Mouse (Mus musculus) lung, adult 2 months (tissue): ENCODE measurements around the gene Tmem174. TPM values are rescaled to one million over a fixed set of nuclear protein-coding genes. Genes with fewer than 3 reads are reported as not detected.

Experiments
- DNase-seq: peaks from one replicate; pipeline ENCODE4 v3.0.0; 2022
- H3K4me1 ChIP-seq: fragments of 200-500 bp; 2 replicates; pipeline ENCODE4 v1.6.1; 2011; ENCODE audit warnings: low read length; ENCODE audit not compliant: control insufficient read depth, insufficient read depth
- H3K4me3 ChIP-seq: fragments of 200-500 bp; replicated peaks from 2 replicates; pipeline ENCODE3; 2011; ENCODE audit warnings: low read depth, mild to moderate bottlenecking, control low read depth, low read length; ENCODE audit errors: extremely low read depth
- CTCF ChIP-seq: fragments of 200-500 bp; IDR thresholded peaks from 2 replicates; pipeline ENCODE4 v1.5.1; 2011; ENCODE audit warnings: mild to moderate bottlenecking, low read length, control low read depth; ENCODE audit not compliant: insufficient read depth
- POLR2A ChIP-seq: fragments of 200-500 bp; IDR thresholded peaks from 2 replicates; pipeline ENCODE4 v1.6.1; 2011; ENCODE audit warnings: low read depth, mild to moderate bottlenecking, control low read depth, low read length, borderline replicate concordance; ENCODE audit errors: extremely low read depth
- WGBS: fragments of 180-500 bp; shearing (Covaris S2); methylation state at CpG from one replicate; pipeline ENCODE4 v1.1.7; 2018; 5-methylcytosine and 5-hydroxymethylcytosine counted together
- polyA plus RNA-seq: library from polyadenylated mRNA; depleted of rRNA; stranded (reverse); fragments of >200 nt; gene quantifications from 2 replicates; pipeline ENCODE4 v1.2.3, GENCODE M21; 2012

The Tmem174 gene
- polyA plus RNA-seq, 1 experiment, result not detected

- WGBS, result 75% methylated on average over 16 of the region's 16 CpGs
- DNase-seq, result no peak
- TF ChIP-seq CTCF (no peak), POLR2A (no peak)
These were observed 18.8 kb upstream of the Tmem174 start for GRCm38 (mm10) chr13:98656034-98656471.

GRCm38 (mm10) chr13:98655346-98655745 lies 18.1 kb upstream of the Tmem174 start:
- WGBS, result 70% methylated on average over 4 of the region's 4 CpGs
- Histone ChIP-seq H3K4me3 (no peak overlapping the region), H3K4me1 (no peaks in the 10 kb centered on the region; the same call in 1 of the 2 replicates)
- no peak for DNase-seq
- TF ChIP-seq CTCF, result no peak
- no peak for TF ChIP-seq POLR2A

More at GRCm38 (mm10) chr13:98656034-98656471, 18.8 kb upstream of the Tmem174 start:
- Histone ChIP-seq H3K4me1 (no peaks in the 10 kb centered on the region; the same call in 1 of the 2 replicates), H3K4me3 (no peak overlapping the region)

- TF ChIP-seq POLR2A (no peak), CTCF (no peak)
- DNase-seq, result no peak
- Histone ChIP-seq H3K4me1 (no peaks in the 10 kb centered on the region; the same call in 1 of the 2 replicates), H3K4me3 (no peak overlapping the region)
- WGBS, result 68% methylated on average over 10 of the region's 10 CpGs
These were observed 17.1 kb upstream of the Tmem174 start for GRCm38 (mm10) chr13:98654129-98654939.

GRCm38 (mm10) chr13:98652194-98652593 lies 15.0 kb upstream of the Tmem174 start:
- TF ChIP-seq POLR2A (no peak), CTCF (no peak)
- 50% methylated on average over 2 of the region's 2 CpGs for WGBS
- H3K4me3 ChIP-seq, result no peak overlapping the region
- no peak for DNase-seq
- H3K4me1 ChIP-seq, result no peaks in the 10 kb centered on the region; the same call in 1 of the 2 replicates

GRCm38 (mm10) chr13:98651228-98651977 lies 14.2 kb upstream of the Tmem174 start:
- 46% methylated on average over 17 of the region's 17 CpGs for WGBS
- TF ChIP-seq CTCF, result no peak
- TF ChIP-seq POLR2A, result no peak
- DNase-seq, result no peak
- no peaks in the 10 kb centered on the region; the same call in 1 of the 2 replicates for H3K4me1 ChIP-seq
- H3K4me3 ChIP-seq, result no peak overlapping the region

- TF ChIP-seq CTCF (no peak), POLR2A (no peak)
- no peak overlapping the region for H3K4me3 ChIP-seq
- DNase-seq, result no peak
- 76% methylated on average over 22 of the region's 22 CpGs for WGBS
- no peaks in the 10 kb centered on the region for H3K4me1 ChIP-seq
These were observed 10.8 kb upstream of the Tmem174 start for GRCm38 (mm10) chr13:98647775-98648568.

- DNase-seq, result no peak
- TF ChIP-seq POLR2A, result no peak
- no peak for TF ChIP-seq CTCF
- Histone ChIP-seq H3K4me1 (no peaks in the 10 kb centered on the region), H3K4me3 (no peak overlapping the region)
- 66% methylated on average over 5 of the region's 5 CpGs for WGBS
These were observed 1.4 kb upstream of the Tmem174 start for GRCm38 (mm10) chr13:98638507-98639166.

- 52% methylated on average over 18 of the region's 18 CpGs for WGBS
- Histone ChIP-seq H3K4me1 (no peaks in the 10 kb centered on the region), H3K4me3 (no peak overlapping the region)
- DNase-seq, result no peak
- TF ChIP-seq CTCF (no peak), POLR2A (no peak)
These were observed 639 bp downstream of the Tmem174 start for GRCm38 (mm10) chr13:98636571-98636970.

GRCm38 (mm10) chr13:98633641-98634484 lies 3.3 kb downstream of the Tmem174 start:
- no peak for TF ChIP-seq POLR2A
- peak; percentile 59 for TF ChIP-seq CTCF
- no peak for DNase-seq
- H3K4me3 ChIP-seq, result no peak overlapping the region
- no peaks in the 10 kb centered on the region for H3K4me1 ChIP-seq
- WGBS, result 50% methylated on average over 6 of the region's 6 CpGs
